Mouse (Mus musculus) forebrain, embryonic 16.5 days (tissue): Measurements from ENCODE around the gene Cyp4x1. TPM values are rescaled to one million over a fixed set of nuclear protein-coding genes. Genes with fewer than 3 reads are reported as not detected.

Experiments used
- ATAC-seq: fragments of 200-750 bp; cut with Nextera tagmentation; 2 replicates; pipeline ENCODE4 v1.8.0; 2017; ENCODE audit warnings: mild to moderate bottlenecking, moderate library complexity
- H3K27ac ChIP-seq: fragments of 300-500 bp; sonication (generic); 2 replicates; pipeline ENCODE4 v1.5.1; 2014; ENCODE audit warnings: low read length, control low read depth
- H3K27me3 ChIP-seq: fragments of 300-500 bp; sonication (generic); replicated peaks from 2 replicates; pipeline ENCODE4 v1.6.1; 2014; ENCODE audit warnings: low read length; ENCODE audit not compliant: control insufficient read depth, insufficient read depth
- H3K36me3 ChIP-seq: fragments of 300-500 bp; sonication (generic); 2 replicates; pipeline ENCODE4 v1.6.1; 2014; ENCODE audit not compliant: control insufficient read depth, insufficient read depth
- H3K4me1 ChIP-seq: fragments of 300-500 bp; sonication (generic); replicated peaks from 2 replicates; pipeline ENCODE4 v1.6.1; 2014; ENCODE audit warnings: low read length; ENCODE audit not compliant: control insufficient read depth, insufficient read depth
- H3K4me2 ChIP-seq: fragments of 300-500 bp; sonication (generic); 2 replicates; pipeline ENCODE4 v1.6.1; 2014; ENCODE audit warnings: mild to moderate bottlenecking, low read length, control low read depth
- H3K4me3 ChIP-seq: fragments of 300-500 bp; sonication (generic); replicated peaks from 2 replicates; pipeline ENCODE4 v1.5.1; 2014; ENCODE audit warnings: mild to moderate bottlenecking, low read length, control low read depth
- H3K9ac ChIP-seq: fragments of 300-500 bp; sonication (generic); replicated peaks from 2 replicates; pipeline ENCODE4 v1.6.1; 2014; ENCODE audit warnings: low read depth, low read length, control low read depth
- H3K9me3 ChIP-seq: fragments of 300-500 bp; sonication (generic); 2 replicates; pipeline ENCODE4 v1.6.1; 2016; ENCODE audit warnings: low read length; ENCODE audit not compliant: control insufficient read depth
- WGBS: fragments of 180-500 bp; shearing (Covaris S2); extraction: QIAGEN DNeasy Blood & Tissue Kit; methylation state at CpG from one replicate; pipeline ENCODE4 v1.1.7; 2014; 5-methylcytosine and 5-hydroxymethylcytosine counted together
- polyA plus RNA-seq: library from polyadenylated mRNA; unstranded; fragments of >200 nt; fragmentation: Nextera tagmentation; extraction: Ambion mirVana; gene quantifications from 2 replicates; pipeline ENCODE4 v1.2.1, GENCODE M21; 2015

The Cyp4x1 gene
- polyA plus RNA-seq, 1 experiment from 2014 or later, result 5.9 TPM

DNA sequence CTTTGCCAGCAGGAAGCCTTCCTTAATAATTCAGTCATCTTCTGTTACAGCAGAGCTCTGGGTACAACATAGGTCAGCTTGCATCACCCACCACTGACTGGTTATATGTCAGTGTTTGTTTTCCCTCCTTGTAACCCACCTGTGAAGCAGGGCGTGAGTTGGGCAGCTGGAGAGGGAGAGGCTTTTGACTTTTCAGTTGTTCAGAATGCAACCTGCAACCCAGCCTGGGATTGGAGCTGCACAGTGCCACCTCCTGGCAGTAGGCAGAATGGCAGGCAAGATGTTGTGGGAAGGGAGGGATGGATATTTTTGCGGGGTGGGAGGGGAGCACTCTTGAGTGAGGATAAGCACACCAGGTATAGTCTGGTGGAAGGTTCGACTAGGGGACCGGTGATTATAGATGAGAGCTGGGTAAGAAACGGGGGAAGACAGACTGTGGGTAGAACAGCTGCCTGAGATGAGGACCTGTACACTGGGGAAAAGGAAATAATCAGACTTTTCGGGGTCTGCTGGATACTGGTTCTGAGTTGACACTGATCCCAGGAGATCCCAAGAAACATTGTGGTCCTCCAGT is 48.5 kb downstream of the Cyp4x1 start:
- no peaks in the 10 kb centered on the region for H3K9me3 ChIP-seq
- 17% methylated on average over 6 of the region's 6 CpGs for WGBS
- ATAC-seq, result peak; percentile 38; the same call in 1 of the 2 replicates
- H3K4me3 ChIP-seq, result no peak overlapping the region
- peaks cover 5% of the 10 kb centered on the region; the same call in 1 of the 2 replicates for H3K27me3 ChIP-seq
- no peak overlapping the region for H3K9ac ChIP-seq
- H3K36me3 ChIP-seq, result no peaks in the 10 kb centered on the region
- no peak overlapping the region for H3K4me2 ChIP-seq
- no peaks in the 10 kb centered on the region for H3K4me1 ChIP-seq
- H3K27ac ChIP-seq, result no peak overlapping the region

DNA sequence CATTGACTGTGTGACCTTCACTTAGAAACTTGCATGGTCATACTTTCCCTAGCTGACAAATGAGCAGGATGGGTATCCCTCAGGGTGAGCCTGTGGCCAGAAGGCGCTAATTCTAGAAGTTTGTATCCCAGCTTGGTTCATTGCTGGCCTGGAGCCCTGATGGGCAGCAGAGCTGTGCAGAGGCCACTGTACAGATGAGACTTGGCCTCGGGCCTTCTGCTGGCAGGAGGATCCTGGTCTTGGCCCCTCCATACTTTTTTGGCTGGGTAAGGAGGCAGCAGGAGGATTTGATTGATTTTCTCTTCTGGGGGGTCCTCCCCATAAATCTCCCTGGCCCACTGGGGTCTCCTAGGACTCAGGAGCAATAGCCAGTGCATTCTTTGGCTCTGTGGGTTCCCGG is 51.0 kb downstream of the Cyp4x1 start:
- no peak overlapping the region for H3K4me3 ChIP-seq
- no peaks in the 10 kb centered on the region for H3K9me3 ChIP-seq
- H3K9ac ChIP-seq, result no peak overlapping the region
- H3K4me1 ChIP-seq, result peaks cover 11% of the 10 kb centered on the region
- WGBS, result 81% methylated on average over 3 of the region's 3 CpGs
- H3K4me2 ChIP-seq, result no peak overlapping the region
- H3K27ac ChIP-seq, result no peak overlapping the region
- H3K27me3 ChIP-seq, result no peaks in the 10 kb centered on the region
- no peak for ATAC-seq
- no peaks in the 10 kb centered on the region for H3K36me3 ChIP-seq

DNA sequence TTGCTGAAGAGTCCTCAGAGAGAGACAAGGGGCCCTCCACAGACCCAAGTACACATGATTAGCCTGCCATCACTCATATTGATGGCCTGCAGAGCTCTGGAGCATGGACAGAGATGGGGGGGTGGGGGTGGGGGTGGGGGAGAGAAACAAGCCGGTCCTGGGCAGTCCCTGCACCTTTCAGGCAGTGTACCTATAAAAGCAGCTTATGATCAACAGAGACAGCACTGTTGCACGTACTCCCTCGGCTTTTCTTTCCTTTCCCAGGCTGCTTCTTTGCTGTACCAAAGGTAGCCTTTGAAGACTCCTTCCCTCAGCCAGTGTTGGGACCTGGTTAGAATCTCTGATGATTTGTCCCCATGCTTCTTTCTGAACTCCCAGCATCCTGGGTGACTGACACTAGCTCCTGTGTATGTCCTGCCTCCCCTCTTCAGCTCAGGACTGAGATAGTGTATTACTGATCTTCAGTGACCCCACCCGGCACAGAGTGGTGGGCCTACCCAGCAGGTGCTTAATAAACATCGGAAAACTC is 54.2 kb downstream of the Cyp4x1 start:
- Histone ChIP-seq H3K27me3 (no peaks in the 10 kb centered on the region), H3K27ac (no peak overlapping the region), H3K36me3 (no peaks in the 10 kb centered on the region), H3K9ac (peak overlapping the region; percentile 26; the same call in 1 of the 2 replicates), H3K4me3 (no peak overlapping the region), H3K9me3 (no peaks in the 10 kb centered on the region), H3K4me2 (no peak overlapping the region), H3K4me1 (peaks cover 11% of the 10 kb centered on the region)
- WGBS, result 7% methylated on average over 5 of the region's 5 CpGs
- peak; percentile 10; the same call in 1 of the 2 replicates for ATAC-seq

DNA sequence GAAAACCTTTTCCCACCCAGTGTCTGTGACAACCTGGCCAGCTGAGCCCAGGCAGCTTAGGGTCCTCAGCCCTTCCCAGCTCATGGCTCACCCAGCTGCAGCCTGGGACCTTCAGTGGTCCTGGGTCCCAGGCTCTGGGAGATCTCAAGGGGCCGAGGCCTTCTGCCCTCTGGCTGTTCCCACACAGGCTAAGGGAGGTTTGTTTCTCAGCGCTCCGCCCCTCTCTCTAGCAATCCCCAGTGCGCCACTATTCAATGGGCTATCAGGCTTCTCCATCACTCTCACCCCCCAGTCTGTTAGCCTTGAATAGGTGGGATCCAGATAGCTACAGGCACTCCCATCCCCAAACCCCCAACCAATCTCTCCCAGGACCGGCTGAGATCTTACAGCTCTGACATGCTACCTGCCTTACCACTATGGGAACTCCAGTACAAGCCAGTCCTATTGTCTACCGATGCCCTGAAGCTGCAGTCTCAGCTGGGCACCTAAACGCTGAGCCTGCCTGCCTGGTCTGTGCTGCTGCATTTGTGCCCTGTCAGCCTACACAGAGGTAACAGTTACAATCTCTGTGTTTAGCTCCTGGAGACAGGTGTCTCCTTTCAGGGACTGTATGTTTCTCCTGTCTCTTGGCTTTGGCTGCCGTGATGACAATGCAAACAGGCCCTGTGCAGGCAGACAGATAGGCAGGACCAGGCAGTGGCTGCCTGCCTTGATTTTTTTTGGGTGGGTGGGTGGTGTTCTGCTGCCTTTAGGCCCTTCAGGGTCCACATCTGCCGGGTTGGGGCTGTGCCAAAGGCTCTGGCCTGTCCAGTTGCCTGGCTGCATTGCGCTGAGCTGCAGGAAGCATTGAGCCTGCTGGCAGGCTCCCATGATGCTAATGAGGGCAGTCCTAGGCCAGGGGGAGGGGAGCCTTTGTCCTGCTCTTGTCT is 54.9 kb downstream of the Cyp4x1 start:
- no peak overlapping the region for H3K27ac ChIP-seq
- H3K9ac ChIP-seq, result peak overlapping the region; percentile 27; the same call in 1 of the 2 replicates

DNA sequence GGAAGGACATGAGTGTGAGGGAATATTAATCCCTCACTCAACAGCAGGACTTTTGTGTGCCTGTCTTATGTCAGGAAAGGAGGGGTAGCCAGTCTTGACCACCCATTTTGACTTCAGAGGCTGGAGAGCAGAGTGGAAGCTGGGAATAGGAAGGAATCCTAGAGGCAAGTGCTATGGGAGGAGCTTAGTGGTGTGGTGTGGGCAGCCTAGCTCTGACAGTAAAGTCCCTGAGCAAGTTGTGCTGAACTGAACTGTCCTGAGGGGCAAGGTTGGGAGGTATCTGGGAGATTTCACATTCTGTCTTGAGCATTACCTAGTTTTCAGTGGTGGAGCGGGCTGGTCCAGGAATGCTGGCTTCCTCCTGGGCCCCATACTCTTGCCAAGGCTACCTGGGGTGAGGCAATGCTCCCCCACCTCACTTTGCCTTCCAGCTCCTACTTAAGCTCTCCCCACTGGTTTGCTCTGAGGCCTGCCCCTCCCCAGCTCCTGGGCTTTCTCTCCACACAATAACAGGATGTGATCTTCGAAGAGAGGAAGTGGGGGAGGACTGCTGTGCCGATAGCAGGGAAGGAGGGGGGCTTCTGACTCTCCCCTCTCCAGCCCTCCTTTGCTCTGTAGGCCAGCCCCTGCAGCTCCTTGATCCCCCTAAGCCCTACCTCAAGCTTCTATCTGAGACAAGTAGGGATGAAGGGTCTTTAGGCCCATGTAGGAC is 58.7 kb downstream of the Cyp4x1 start:
- H3K9ac ChIP-seq, result no peak overlapping the region
- no peaks in the 10 kb centered on the region for H3K36me3 ChIP-seq
- H3K9me3 ChIP-seq, result no peaks in the 10 kb centered on the region
- ATAC-seq, result no peak
- H3K27me3 ChIP-seq, result no peaks in the 10 kb centered on the region
- no peak overlapping the region for H3K4me2 ChIP-seq
- H3K27ac ChIP-seq, result no peak overlapping the region
- no peak overlapping the region for H3K4me3 ChIP-seq
- H3K4me1 ChIP-seq, result peaks cover 11% of the 10 kb centered on the region
- WGBS, result 50% methylated on average over 3 of the region's 3 CpGs

More for the DNA sequence above, 54.9 kb downstream of the Cyp4x1 start:
- ATAC-seq, result peak; percentile 87
- H3K4me1 ChIP-seq, result peaks cover 11% of the 10 kb centered on the region
- H3K4me2 ChIP-seq, result no peak overlapping the region
- WGBS, result 8% methylated on average over 10 of the region's 10 CpGs
- H3K9me3 ChIP-seq, result no peaks in the 10 kb centered on the region
- H3K36me3 ChIP-seq, result no peaks in the 10 kb centered on the region
- no peak overlapping the region for H3K4me3 ChIP-seq
- no peaks in the 10 kb centered on the region for H3K27me3 ChIP-seq

DNA sequence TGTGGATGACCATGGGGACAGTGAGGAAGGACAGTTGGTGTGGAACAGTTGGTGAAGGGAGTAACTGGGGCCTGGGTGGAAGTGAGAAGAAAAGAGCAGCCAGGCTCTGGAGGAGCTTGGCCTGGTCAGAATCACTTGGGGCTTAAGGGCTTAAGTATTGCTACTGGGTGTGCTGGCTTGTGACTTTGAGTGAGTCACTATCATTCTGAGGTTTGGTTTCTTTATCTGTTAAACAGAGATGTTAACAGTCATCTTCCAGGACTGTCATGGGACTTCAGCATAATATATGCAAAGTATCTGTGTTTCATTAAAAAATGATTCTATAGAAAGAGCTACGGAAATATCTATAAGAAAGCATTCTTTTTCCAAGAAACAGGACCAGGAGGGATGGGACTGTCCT is 59.3 kb downstream of the Cyp4x1 start:
- no peaks in the 10 kb centered on the region for H3K36me3 ChIP-seq
- peaks cover 11% of the 10 kb centered on the region for H3K4me1 ChIP-seq
- H3K9me3 ChIP-seq, result no peaks in the 10 kb centered on the region
- no peak overlapping the region for H3K9ac ChIP-seq
- no peak overlapping the region for H3K27ac ChIP-seq
- H3K4me2 ChIP-seq, result no peak overlapping the region
- WGBS, result 85% methylated on average over 1 of the region's 1 CpGs
- H3K27me3 ChIP-seq, result no peaks in the 10 kb centered on the region
- H3K4me3 ChIP-seq, result no peak overlapping the region
- ATAC-seq, result no peak

DNA sequence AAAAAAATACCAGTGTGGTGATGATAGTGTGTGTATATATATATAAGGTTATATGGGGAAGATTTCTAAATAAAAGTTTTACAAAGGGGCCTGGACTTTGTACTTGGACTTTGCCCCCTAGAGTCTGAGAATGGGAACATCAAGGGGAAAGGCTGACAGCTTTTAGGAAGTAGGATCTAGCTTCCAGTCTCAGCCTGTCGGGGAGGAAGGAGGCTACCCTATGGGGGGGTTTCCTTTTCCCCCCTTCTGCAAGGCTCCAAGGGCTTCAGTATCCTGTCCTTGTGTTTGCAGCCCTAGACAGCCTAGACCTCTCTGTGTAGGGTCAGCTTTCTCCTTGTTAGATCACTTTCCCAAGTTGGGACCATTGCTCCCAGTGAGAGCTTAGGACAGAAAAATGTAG is 62.4 kb downstream of the Cyp4x1 start:
- no peak overlapping the region for H3K9ac ChIP-seq
- H3K9me3 ChIP-seq, result no peaks in the 10 kb centered on the region
- no peak overlapping the region for H3K27ac ChIP-seq
- H3K4me3 ChIP-seq, result no peak overlapping the region
- H3K4me2 ChIP-seq, result no peak overlapping the region
- no peaks in the 10 kb centered on the region for H3K4me1 ChIP-seq
- H3K27me3 ChIP-seq, result peaks cover 3% of the 10 kb centered on the region
- no peaks in the 10 kb centered on the region for H3K36me3 ChIP-seq
- no peak for ATAC-seq
- WGBS, result 46% methylated on average over 1 of the region's 1 CpGs

DNA sequence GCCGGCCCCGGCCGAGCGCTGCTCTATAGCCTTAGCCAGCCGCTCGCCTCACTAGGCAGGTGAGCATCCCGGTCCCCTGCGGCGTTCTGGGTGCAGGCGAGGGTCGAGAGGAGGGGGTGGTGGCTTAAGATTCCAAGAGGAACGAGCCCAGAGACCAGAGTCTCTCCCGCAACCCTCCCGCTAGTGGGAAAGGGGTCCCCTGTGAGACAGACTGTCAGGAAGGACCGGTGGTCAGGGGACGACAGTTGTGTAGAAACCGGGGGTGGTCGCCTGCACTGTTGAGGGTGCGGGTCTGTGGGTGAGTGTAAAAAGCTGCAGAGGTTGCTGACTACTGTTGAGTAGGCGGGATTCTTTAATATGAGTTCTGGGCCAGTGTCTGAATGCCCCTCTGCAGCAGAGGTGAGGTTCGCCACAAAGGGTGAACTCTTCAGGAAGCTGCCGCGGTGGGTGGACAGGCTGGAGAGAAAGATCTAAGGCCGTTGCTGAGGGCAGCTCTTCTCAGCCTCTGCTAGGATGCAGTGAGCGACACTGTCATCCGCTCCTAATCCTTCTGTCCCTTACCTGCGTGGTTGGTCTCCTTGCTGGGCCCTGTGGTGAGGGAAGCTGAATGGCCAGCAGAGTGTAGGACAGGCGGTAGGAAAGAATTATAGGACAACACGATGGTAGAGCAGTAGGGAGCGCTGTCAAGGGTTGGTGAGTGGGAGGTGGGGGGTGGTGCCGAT is 70.4 kb downstream of the Cyp4x1 start:
- peak; percentile 27; the same call in 1 of the 2 replicates for ATAC-seq
- Histone ChIP-seq H3K27ac (no peak overlapping the region), H3K9ac (peak overlapping the region; percentile 64), H3K4me3 (peak overlapping the region; percentile 52), H3K36me3 (no peaks in the 10 kb centered on the region), H3K27me3 (peaks cover 73% of the 10 kb centered on the region), H3K4me2 (peak overlapping the region; percentile 95), H3K4me1 (peaks cover 14% of the 10 kb centered on the region), H3K9me3 (no peaks in the 10 kb centered on the region)
- WGBS, result 1% methylated on average over 31 of the region's 31 CpGs
